Mouse (Mus musculus): ENCODE data around the gene Sh3gl1. TPM values are rescaled to one million over a fixed set of nuclear protein-coding genes. Genes with fewer than 3 reads are reported as not detected.
A peak's percentile ranks its signal among the peaks of the same experiment; 100 is the strongest.

Sh3gl1 gene
- polyA plus RNA-seq, 1 experiment from 2014 or later: 116 TPM

DNA sequence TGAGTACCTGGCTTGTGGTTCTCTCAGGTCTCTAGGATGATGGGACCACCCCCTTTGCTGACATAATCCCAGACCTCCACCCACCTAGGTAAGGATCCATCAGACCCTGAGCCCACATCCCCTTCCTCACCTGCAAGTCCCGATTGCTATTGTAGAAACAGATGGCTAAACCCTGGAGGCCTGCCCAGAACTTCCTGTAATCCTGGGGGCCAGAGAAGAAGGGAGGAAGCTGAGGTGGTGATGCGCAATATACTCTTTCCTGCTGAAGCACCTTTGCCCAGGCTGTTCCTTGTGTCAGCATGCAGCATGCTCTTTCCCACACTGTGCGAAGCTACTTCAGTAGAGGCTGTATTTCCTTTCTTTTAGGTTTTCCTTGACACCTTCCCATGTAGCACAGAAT is 33.4 kb downstream of the Sh3gl1 start:
- Histone ChIP-seq H3K27me3 (peaks cover 28% of the 10 kb centered on the region), H3K36me3 (ENCODE audit: poor library complexity, severe bottlenecking) (no peaks in the 10 kb centered on the region), H3K4me2 (no peak overlapping the region), H3K4me3 (no peak overlapping the region), H3K9ac (no peak overlapping the region), H3K9me3 (replicated peaks) (no peaks in the 10 kb centered on the region), H3K4me1 (peaks cover 4% of the 10 kb centered on the region), H3K27ac (no peak overlapping the region)
- ATAC-seq: no peak
- 81% methylated on average over 3 of the region's 3 CpGs for WGBS

DNA sequence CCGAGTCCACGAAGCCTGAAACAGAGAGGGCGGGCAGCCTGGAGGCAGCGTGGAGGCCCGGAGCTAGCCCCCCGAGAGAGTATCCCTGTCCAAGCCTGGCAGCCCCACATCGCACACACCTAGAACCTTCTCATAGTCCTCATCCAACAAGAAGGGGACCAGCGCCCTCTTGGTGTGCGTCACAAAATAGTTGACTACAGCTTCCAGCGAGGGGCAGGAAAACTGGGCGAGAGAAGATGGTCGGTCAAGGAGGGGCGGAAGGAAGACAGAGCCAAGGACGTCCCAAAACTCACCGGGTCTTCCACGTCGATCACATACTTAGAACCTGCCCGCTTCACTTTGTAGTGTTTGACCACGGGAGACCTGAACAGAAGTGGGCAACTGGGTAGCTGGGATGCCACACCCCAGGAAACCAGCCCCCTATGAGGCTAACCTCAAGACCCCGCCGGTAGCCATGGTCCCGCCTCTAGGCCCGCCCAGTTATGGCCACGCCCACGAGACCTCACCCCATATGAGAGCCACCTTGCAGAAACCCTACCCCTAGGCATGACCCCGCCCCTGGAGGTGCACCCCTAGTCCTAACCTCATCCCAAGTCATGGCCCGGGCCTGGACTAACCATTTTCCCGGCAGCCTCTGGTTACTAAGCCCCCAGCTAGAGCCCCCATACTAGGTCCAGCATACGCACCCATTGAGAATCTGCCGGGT is 36.5 kb downstream of the Sh3gl1 start:
- peak overlapping the region; percentile 17; the same call in 1 of the 2 replicates for H3K4me2 ChIP-seq

DNA sequence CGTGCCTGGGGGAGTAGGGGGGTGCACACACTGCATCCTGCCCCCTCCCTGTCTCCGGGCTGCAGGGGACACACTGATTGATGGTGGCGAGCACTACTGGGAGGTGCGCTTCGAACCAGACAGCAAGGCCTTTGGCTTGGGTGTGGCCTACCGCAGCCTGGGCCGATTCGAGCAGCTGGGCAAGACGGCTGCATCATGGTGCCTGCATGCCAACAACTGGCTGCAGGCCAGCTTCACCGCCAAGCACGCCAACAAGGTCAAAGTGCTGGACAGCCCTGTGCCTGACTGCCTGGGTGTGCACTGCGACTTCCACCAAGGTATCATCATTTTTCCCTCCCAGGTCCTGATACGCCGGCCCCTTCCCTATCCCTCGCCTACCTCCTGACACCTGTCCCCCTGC is 40.4 kb downstream of the Sh3gl1 start:
- peaks cover 14% of the 10 kb centered on the region for H3K27me3 ChIP-seq
- ATAC-seq: no peak
- no peak overlapping the region for H3K27ac ChIP-seq
- peaks cover 10% of the 10 kb centered on the region for H3K4me1 ChIP-seq
- H3K4me2 ChIP-seq: no peak overlapping the region
- H3K9ac ChIP-seq: no peak overlapping the region
- H3K36me3 ChIP-seq (ENCODE audit: poor library complexity, severe bottlenecking): peaks cover 53% of the 10 kb centered on the region
- H3K4me3 ChIP-seq: no peak overlapping the region
- WGBS: 91% methylated on average over 15 of the region's 15 CpGs
- no peaks in the 10 kb centered on the region for H3K9me3 ChIP-seq (replicated peaks)

More for the DNA sequence above, 36.5 kb downstream of the Sh3gl1 start:
- no peak for ATAC-seq
- Histone ChIP-seq H3K4me3 (no peak overlapping the region), H3K36me3 (ENCODE audit: poor library complexity, severe bottlenecking) (peaks cover 21% of the 10 kb centered on the region), H3K27me3 (peaks cover 24% of the 10 kb centered on the region), H3K9ac (no peak overlapping the region), H3K9me3 (replicated peaks) (no peaks in the 10 kb centered on the region), H3K4me1 (no peaks in the 10 kb centered on the region), H3K27ac (no peak overlapping the region)
- 9% methylated on average over 30 of the region's 30 CpGs for WGBS

DNA sequence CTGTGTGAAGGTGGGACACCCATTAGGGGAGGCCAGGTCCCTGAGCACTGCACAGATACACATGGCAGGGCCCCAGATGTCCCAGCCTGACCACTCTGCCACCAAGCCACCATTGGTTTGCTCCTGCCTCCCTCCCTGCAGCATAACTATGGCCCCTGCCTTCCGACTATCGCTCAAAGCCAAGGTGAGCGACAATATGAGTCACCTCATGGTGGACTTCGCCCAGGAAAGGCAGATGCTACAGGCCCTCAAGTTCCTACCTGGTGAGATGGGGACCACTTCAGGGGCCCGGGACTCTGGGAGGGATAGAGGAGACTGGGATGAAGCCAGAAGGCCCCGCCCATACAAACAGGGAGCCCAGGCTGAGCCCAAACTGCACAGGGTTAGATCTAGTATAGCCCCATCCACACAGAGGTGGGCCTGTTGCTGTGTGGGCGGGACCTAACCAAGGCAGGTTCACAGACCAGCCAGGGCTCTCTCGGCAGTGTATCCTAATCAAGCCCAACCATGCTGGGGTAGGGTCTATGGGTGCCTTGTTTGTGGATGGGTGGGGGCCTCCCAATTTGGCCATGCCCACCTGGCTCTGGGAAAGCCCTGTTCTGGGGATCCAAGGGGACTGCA is 46.0 kb downstream of the Sh3gl1 start:
- Histone ChIP-seq H3K9ac (no peak overlapping the region), H3K36me3 (ENCODE audit: poor library complexity, severe bottlenecking) (peaks cover 58% of the 10 kb centered on the region)
- no peak for ATAC-seq

DNA sequence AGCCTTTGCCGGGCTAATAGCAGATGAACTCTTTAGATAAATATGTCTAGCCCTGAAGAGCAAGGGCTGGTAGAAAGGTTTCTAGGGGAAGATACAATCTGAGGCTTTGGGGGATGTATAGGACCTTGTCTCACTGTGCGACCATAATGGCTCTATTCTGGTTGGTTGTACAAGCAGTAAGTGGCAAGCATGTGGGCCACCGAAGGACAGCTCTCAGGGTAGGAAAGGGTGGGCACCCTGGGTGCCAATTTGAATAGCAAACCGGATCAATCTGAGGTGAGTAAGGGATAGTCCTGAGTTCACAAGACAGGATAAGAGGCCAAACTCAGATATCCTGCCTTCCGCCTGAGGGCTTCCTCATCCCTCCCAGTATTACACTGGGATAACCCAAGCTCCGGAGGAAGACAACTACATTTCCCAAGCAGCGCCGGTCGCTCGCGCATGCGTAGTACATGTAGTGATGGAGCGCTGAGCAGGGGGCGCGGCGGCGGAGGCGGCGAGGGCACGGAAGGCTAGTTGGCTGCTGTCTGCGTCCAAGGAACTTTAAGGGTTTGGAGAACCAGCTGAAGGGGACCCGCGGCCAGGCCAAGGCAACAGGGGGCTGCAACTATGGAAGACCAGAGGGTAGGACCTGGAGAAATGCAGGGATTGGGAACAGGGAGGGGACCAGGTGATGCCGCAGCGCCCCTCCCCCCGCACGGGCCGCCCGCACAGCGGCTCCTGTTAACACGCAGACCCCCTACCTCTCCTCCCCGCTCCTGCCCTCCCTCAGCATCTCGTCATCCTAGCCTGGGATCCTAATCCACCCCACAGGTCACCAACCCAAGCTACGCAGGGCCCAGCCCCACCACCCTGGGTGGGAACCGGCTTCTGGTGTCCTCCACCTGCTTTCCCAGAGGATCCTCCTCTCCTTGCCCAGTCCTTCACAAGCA is 50.1 kb downstream of the Sh3gl1 start, which contains the start of gene Fsd1:
Gene Fsd1 (plus strand): TSS at position 480 of the 932 bp plus-strand sequence.
- Histone ChIP-seq H3K36me3 (ENCODE audit: poor library complexity, severe bottlenecking) (peaks cover 25% of the 10 kb centered on the region), H3K27ac (no peak within 1 kb of the TSS), H3K4me2 (peak within 1 kb of the TSS; percentile 95), H3K4me1 (peaks cover 7% of the 10 kb centered on the region), H3K4me3 (peak within 1 kb of the TSS; percentile 79), H3K9ac (peak within 1 kb of the TSS; percentile 86), H3K27me3 (no peaks in the 10 kb centered on the region), H3K9me3 (replicated peaks) (no peaks in the 10 kb centered on the region)
- ATAC-seq: peak; percentile 90
- 8% methylated on average over 32 of the region's 35 CpGs for whole genome bisulfite sequencing

More for the DNA sequence above, 46.0 kb downstream of the Sh3gl1 start:
- 88% methylated on average over 8 of the region's 8 CpGs for WGBS
- no peaks in the 10 kb centered on the region for H3K27me3 ChIP-seq
- no peak overlapping the region for H3K27ac ChIP-seq
- H3K4me3 ChIP-seq: no peak overlapping the region
- H3K4me1 ChIP-seq: peaks cover 17% of the 10 kb centered on the region
- H3K9me3 ChIP-seq (replicated peaks): no peaks in the 10 kb centered on the region
- H3K4me2 ChIP-seq: no peak overlapping the region

DNA sequence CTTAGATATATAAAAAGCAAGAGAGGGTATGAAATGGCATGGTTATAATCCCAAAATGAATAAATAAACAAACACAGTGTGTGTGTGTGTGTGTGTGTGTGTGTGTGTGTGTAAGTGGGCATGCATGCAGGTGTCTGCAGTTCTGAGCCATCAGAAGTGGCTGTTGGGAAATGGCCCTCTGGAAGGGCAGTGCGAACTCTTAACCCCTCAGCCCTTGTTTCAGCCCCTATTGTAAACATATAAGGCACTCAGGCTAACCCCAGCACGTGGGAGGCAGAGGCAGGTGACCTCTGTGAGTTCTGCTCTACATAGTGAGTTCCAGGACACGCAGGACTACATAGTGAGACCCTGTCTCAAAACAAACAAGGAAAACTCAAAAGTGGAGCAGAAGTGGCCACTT is 59.1 kb downstream of the Sh3gl1 start:
- Histone ChIP-seq H3K27me3 (no peaks in the 10 kb centered on the region), H3K36me3 (ENCODE audit: poor library complexity, severe bottlenecking) (peaks cover 20% of the 10 kb centered on the region), H3K4me1 (peaks cover 8% of the 10 kb centered on the region), H3K4me3 (no peak overlapping the region), H3K9ac (no peak overlapping the region), H3K4me2 (no peak overlapping the region), H3K9me3 (replicated peaks) (no peaks in the 10 kb centered on the region), H3K27ac (no peak overlapping the region)
- 62% methylated on average over 3 of the region's 3 CpGs for WGBS
- ATAC-seq: no peak

DNA sequence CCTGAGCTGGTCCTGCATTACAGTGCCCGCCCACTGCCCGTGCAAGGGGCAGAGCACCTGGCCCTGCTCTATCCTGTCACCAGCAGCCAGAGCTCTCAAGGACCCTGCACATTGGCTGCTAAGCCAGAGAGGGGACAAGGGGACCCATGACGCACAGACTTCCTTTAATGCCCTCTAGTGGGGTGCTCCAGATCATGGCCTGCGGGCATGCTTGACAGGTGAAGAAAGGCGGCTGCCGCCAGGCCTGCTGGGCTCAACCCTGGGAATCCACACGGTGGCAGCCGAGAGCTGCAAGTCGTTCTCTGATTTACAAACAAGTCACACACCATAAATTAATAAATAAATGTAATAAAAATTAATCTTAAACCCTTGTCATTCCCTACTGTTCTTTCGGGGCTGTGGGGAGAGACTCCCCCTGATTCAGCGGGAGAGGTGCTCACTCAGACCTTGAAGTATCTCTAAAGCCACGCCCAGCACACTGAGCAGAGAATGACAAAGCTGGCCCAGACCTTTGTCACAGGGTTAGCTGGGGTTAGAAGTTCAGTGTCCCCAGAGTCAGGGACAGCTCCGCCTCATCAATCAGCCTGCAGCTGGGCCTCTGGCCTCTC is 60.1 kb downstream of the Sh3gl1 start:
- Histone ChIP-seq H3K9me3 (replicated peaks) (no peaks in the 10 kb centered on the region), H3K27me3 (no peaks in the 10 kb centered on the region), H3K27ac (no peak overlapping the region), H3K4me2 (no peak overlapping the region), H3K9ac (no peak overlapping the region), H3K36me3 (ENCODE audit: poor library complexity, severe bottlenecking) (peaks cover 20% of the 10 kb centered on the region), H3K4me1 (peaks cover 14% of the 10 kb centered on the region), H3K4me3 (no peak overlapping the region)
- 18% methylated on average over 13 of the region's 13 CpGs for WGBS
- peak; percentile 75 for ATAC-seq

DNA sequence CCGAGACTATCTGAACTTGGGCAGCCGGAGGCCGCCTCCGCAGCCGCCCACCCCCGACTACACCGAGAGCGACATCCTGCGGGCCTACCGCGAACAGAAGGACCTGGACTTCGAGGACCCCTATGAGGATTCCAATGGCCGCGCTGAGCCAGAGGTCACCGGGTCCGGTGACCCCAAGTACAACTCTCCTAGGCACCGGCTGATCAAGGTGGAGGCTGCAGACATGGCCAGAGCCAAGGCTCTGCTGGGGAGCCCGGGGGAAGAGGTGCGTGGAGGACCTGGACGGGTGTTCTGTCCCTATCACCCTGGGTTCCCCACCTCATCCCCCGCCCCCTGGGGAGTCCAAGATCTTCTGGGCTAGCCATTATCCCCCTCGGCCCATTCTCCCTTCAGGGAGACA is 65.0 kb downstream of the Sh3gl1 start:
- WGBS: 22% methylated on average over 22 of the region's 22 CpGs
- Histone ChIP-seq H3K4me1 (peaks cover 33% of the 10 kb centered on the region), H3K27me3 (no peaks in the 10 kb centered on the region), H3K4me2 (peak overlapping the region; percentile 67), H3K4me3 (peak overlapping the region; percentile 50), H3K9me3 (replicated peaks) (no peaks in the 10 kb centered on the region), H3K36me3 (ENCODE audit: poor library complexity, severe bottlenecking) (peaks cover 40% of the 10 kb centered on the region), H3K9ac (peak overlapping the region; percentile 72), H3K27ac (no peak overlapping the region)
- ATAC-seq: no peak

DNA sequence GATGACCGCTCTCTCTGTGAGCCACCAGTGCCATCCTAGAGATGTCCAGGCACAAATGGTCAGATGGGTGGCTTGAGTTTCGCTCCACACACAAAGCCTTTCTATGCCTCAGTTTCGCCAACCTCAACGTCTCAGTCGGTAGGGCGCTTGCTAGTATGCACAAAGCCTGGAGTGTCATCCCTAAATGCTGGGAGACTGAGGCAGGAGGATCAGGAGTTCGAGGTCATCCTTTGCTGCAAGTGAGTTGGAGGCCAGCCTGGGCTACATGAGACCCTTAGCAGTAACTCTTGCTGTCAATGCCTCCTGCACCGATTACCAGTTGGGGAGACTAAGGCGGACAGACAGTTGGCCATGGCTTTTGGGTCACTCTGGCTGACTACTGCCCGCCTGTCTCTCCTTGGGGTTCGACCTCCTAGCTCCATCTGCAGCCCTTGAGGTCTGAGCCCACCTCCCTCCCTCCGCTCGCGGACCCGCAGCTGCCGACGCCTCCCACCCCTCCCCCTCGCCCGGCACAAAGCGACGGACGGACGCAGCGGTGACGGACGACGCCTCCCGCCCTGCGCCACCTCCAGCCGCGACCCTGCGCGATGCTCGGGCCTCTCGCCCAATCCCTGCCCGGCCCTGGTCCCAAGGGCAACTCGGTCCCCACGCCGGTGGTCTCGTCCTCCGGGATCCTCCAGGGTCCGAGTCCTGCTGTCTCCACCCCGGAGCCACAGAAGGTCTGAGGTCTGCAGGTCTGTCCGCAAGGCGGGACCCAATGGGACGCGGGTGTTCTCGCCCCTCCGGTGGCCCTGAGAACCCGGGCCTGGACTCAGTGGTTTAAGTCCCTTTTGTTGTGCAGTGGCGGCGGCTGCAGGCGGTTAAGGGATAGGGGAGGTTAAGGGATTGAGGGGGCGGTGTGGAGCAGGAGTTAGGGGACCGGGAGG is 66.2 kb downstream of the Sh3gl1 start, which contains the start of gene Shd:
Gene Shd (plus strand): TSS at position 502 of the 926 bp plus-strand sequence.
- peak; percentile 63 for ATAC-seq
- Histone ChIP-seq H3K27me3 (no peaks in the 10 kb centered on the region), H3K27ac (peak within 1 kb of the TSS; percentile 69), H3K4me3 (peak within 1 kb of the TSS; percentile 50), H3K9me3 (replicated peaks) (no peaks in the 10 kb centered on the region), H3K4me2 (peak within 1 kb of the TSS; percentile 67), H3K36me3 (ENCODE audit: poor library complexity, severe bottlenecking) (peaks cover 50% of the 10 kb centered on the region), H3K9ac (peak within 1 kb of the TSS; percentile 72), H3K4me1 (peaks cover 31% of the 10 kb centered on the region)
- 7% methylated on average over 55 of the region's 55 CpGs for WGBS

DNA sequence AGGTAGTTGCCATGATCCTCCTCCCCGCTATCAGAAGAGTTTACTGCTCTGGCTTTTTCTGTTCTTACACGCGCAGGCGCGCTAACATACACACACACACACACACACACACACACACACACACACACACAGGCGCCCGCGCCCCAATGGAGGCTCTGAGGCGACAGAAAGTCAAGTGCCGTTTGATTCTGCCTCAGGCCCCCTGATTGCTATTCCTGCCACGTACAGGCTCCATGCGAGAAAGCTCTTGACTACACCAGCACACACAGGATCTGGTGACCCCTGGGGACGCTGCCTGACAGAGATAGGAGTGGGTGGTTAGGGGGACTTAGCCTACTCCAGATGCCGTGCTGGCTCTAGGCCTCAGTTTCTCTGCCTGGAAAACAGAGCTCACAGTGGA is 66.9 kb downstream of the Sh3gl1 start:
- peak overlapping the region; percentile 50 for H3K4me3 ChIP-seq
- no peaks in the 10 kb centered on the region for H3K27me3 ChIP-seq
- ATAC-seq: peak; percentile 52
- H3K36me3 ChIP-seq (ENCODE audit: poor library complexity, severe bottlenecking): peaks cover 56% of the 10 kb centered on the region
- H3K27ac ChIP-seq: peak overlapping the region; percentile 69
- H3K4me1 ChIP-seq: peaks cover 31% of the 10 kb centered on the region
- H3K4me2 ChIP-seq: peak overlapping the region; percentile 67
- H3K9ac ChIP-seq: peak overlapping the region; percentile 72
- WGBS: 32% methylated on average over 14 of the region's 14 CpGs
- H3K9me3 ChIP-seq (replicated peaks): no peaks in the 10 kb centered on the region

DNA sequence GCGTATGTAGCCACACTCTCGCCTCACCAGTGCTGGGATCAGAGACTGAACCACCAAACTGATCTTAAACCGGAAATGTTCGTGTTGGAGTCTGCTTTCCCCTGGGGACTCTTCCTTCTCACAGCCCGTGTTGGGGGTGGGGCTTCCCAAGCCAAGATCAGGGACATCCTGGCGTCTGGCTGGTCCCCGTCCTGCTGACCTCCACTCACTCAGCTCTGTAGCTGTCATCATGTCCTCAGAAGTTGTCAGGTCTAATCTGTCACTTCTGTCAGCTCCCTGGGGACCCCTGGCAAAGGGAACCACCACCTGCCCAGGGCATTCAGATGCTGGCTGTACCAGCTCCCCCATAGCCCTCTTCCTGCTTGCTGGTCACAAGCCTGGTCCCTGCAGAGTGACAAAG is 68.2 kb downstream of the Sh3gl1 start:
- ATAC-seq: no peak
- Histone ChIP-seq H3K27me3 (no peaks in the 10 kb centered on the region), H3K4me2 (no peak overlapping the region), H3K36me3 (ENCODE audit: poor library complexity, severe bottlenecking) (peaks cover 54% of the 10 kb centered on the region), H3K4me1 (peaks cover 31% of the 10 kb centered on the region), H3K9ac (0 out of 2 replicates have a peak overlapping the region, but pooled peaks have one; percentile 13), H3K4me3 (no peak overlapping the region), H3K9me3 (replicated peaks) (no peaks in the 10 kb centered on the region), H3K27ac (0 out of 2 replicates have a peak overlapping the region, but pooled peaks have one; percentile 69)
- WGBS: 72% methylated on average over 7 of the region's 7 CpGs
